In genomic region chr2:168338382-168338781, GRCm38 (mm10) we compare ENCODE assay signal across 11 mouse cellular contexts. TPM values are rescaled to one million over a fixed set of nuclear protein-coding genes. Genes with fewer than 3 reads are reported as not detected.
DNase-seq lines count a peak whose midpoint lies in the region; ATAC-seq lines count a peak whose summit lies in the region.
"Had no signal": no experiment of that assay in that cellular context is flagged by ENCODE, and none has a peak within 500 bp of the region (broad histone marks: within the 10 kb centered on the region; RNA-seq: fewer than 3 reads in every experiment).

No protein-coding gene starts in this region.

- peaks cover 6% of the 10 kb centered on the region for H3K4me1 ChIP-seq in hindbrain, embryonic 16.5 days (ENCODE audit: control insufficient read depth, insufficient read depth, low read depth, low read length)
- peaks cover 21% of the 10 kb centered on the region for H3K4me1 ChIP-seq in midbrain, embryonic 11.5 days (ENCODE audit: control insufficient read depth, insufficient read depth, low read length)
- H3K4me1 ChIP-seq: liver, embryonic 13.5 days had no signal

- no peak overlapping the region for H3K4me2 ChIP-seq in hindbrain, embryonic 16.5 days (ENCODE audit: low read length)
- H3K4me2 ChIP-seq in midbrain, embryonic 11.5 days, result no peak overlapping the region
- H3K4me2 ChIP-seq: heart, embryonic 12.5 days; kidney, embryonic 15.5 days; liver, embryonic 13.5 days had no signal

- WGBS in hindbrain, embryonic 16.5 days, result 34% methylated on average over 4 of the region's 4 CpGs
- 29% methylated on average over 4 of the region's 4 CpGs for WGBS in midbrain, embryonic 11.5 days

- no peak overlapping the region for H3K4me3 ChIP-seq in hindbrain, embryonic 16.5 days (ENCODE audit: low read length)
- H3K4me3 ChIP-seq in midbrain, embryonic 11.5 days (ENCODE audit: low read depth, low read length), result no peak overlapping the region
- H3K4me3 ChIP-seq: heart, embryonic 12.5 days; kidney, embryonic 15.5 days; liver, embryonic 13.5 days had no signal

- no peaks in the 10 kb centered on the region for H3K9me3 ChIP-seq in hindbrain, embryonic 16.5 days (ENCODE audit: control insufficient read depth, low read length)
- no peaks in the 10 kb centered on the region for H3K9me3 ChIP-seq in midbrain, embryonic 11.5 days (ENCODE audit: control insufficient read depth, low read length)
- H3K9me3 ChIP-seq: heart, embryonic 12.5 days; kidney, embryonic 15.5 days; liver, embryonic 13.5 days had no signal

- peak; percentile 80 for DNase-seq in R1 (ENCODE audit: low read depth, low spot score)
- DNase-seq in midbrain, embryonic 11.5 days (ENCODE audit: low spot score, missing footprints), result peak; percentile 95
- DNase-seq in natural killer cell, adult 2 months (ENCODE audit: low spot score in 2 of 2), result no peak
- DNase-seq in kidney, adult 9 months, result no peak
- DNase-seq in thymus, adult 18-20 months, result no peak
- DNase-seq in T-cell, adult 2 months (ENCODE audit: low spot score), result no peak
- DNase-seq: liver, embryonic 13.5 days had no signal

- H3K9ac ChIP-seq in hindbrain, embryonic 16.5 days (ENCODE audit: low read depth, low read length), result no peak overlapping the region
- H3K9ac ChIP-seq in midbrain, embryonic 11.5 days (ENCODE audit: low read length), result no peak overlapping the region
- H3K9ac ChIP-seq: heart, embryonic 12.5 days; kidney, embryonic 15.5 days; liver, embryonic 13.5 days had no signal

- no peak overlapping the region for H3K27ac ChIP-seq in hindbrain, embryonic 16.5 days (ENCODE audit: low read depth, low read length)
- no peak overlapping the region; the same call in 1 of the 2 replicates for H3K27ac ChIP-seq in midbrain, embryonic 11.5 days (ENCODE audit: low read depth, low read length)
- H3K27ac ChIP-seq: kidney, embryonic 15.5 days; liver, embryonic 13.5 days had no signal

- no peaks in the 10 kb centered on the region for H3K36me3 ChIP-seq in hindbrain, embryonic 16.5 days (ENCODE audit: control insufficient read depth, insufficient read depth, low read length)
- no peaks in the 10 kb centered on the region for H3K36me3 ChIP-seq in midbrain, embryonic 11.5 days (ENCODE audit: control insufficient read depth, insufficient read depth, low read length)
- H3K36me3 ChIP-seq: heart, embryonic 12.5 days; kidney, embryonic 15.5 days; liver, embryonic 13.5 days had no signal

- H3K27me3 ChIP-seq in hindbrain, embryonic 16.5 days (replicated peaks; ENCODE audit: control insufficient read depth, insufficient read depth, low read length), result no peaks in the 10 kb centered on the region
- H3K27me3 ChIP-seq in midbrain, embryonic 11.5 days (ENCODE audit: control insufficient read depth, insufficient read depth, low read length), result no peaks in the 10 kb centered on the region
- H3K27me3 ChIP-seq: kidney, embryonic 15.5 days; liver, embryonic 13.5 days had no signal

- ATAC-seq in common myeloid progenitor, adult 5-6 weeks (replicated peaks; ENCODE audit: low read depth, poor library complexity, severe bottlenecking), result peak; percentile 23; the same call in 1 of the 2 replicates
- ATAC-seq in hindbrain, embryonic 16.5 days, result peak; percentile 70; the same call in 1 of the 2 replicates
- ATAC-seq in midbrain, embryonic 11.5 days (ENCODE audit: low FRiP score), result peak; percentile 74

RNA-seq across cellular contexts. Expression of gene Kcng1, which starts 56.8 kb away (rescaled TPM):
- total RNA-seq in common myeloid progenitor, adult 5-6 weeks (2017), result 5.1 and 5.7 TPM in 2 replicates
- polyA plus RNA-seq in hindbrain, embryonic 16.5 days (2015; fragmentation: Nextera tagmentation; extraction: Ambion mirVana), result 1.9 and 2.0 TPM in 2 replicates
- polyA plus RNA-seq in midbrain, embryonic 11.5 days (2014; fragmentation: Nextera tagmentation; extraction: Ambion mirVana), result 1.2 and 1.7 TPM in 2 replicates

Comparison
In these comparisons a context has a peak if more than half of its experiments do, and no peak if none do; other contexts are left out.
1. DNase-seq: peak in R1 (single experiment) and midbrain, embryonic 11.5 days (single experiment); none in natural killer cell, adult 2 months (0 of 2), kidney, adult 9 months (single experiment), thymus, adult 18-20 months (0 of 2) and T-cell, adult 2 months (single experiment).
2. ATAC-seq: peak in every context shown above with its lines; median percentile 74 in midbrain, embryonic 11.5 days; 70 in hindbrain, embryonic 16.5 days; 23 in common myeloid progenitor, adult 5-6 weeks.